Mouse (Mus musculus): Measurements from ENCODE around the gene Ceacam15.

- TF ChIP-seq CTCF (IDR thresholded peaks at IDR 0.05; ENCODE audit: borderline replicate concordance, insufficient read depth, low read length) (no peak), POLR2A (IDR thresholded peaks at IDR 0.05; ENCODE audit: low read depth, low read length) (no peak)
Measured at GRCm38 (mm10) chr7:16623687-16624086, 51.8 kb downstream of the Ceacam15 start.

Data from embryonic fibroblast, embryonic 13.5 days (primary cell).